Mouse (Mus musculus) forebrain, postnatal 0 days (tissue): ENCODE measurements around the gene H2-T22. TPM values are rescaled to one million over a fixed set of nuclear protein-coding genes. Genes with fewer than 3 reads are reported as not detected.

Source experiments
- ATAC-seq: fragments of 200-750 bp; cut with Nextera tagmentation; 2 replicates; pipeline ENCODE4 v1.8.0; 2017; ENCODE audit warnings: mild to moderate bottlenecking, moderate library complexity
- DNase-seq: peaks from one replicate; pipeline ENCODE4 v3.0.0-alpha.2; 2015
- H3K27ac ChIP-seq: fragments of 300-500 bp; sonication (generic); 2 replicates; pipeline ENCODE4 v1.5.1; 2014; ENCODE audit warnings: low read depth, mild to moderate bottlenecking, antibody characterized with exemption, low read length, moderate library complexity, mixed read lengths
- H3K27me3 ChIP-seq: fragments of 300-500 bp; sonication (generic); 2 replicates; pipeline ENCODE4 v1.6.1; 2014; ENCODE audit warnings: mild to moderate bottlenecking, low read length, mixed read lengths; ENCODE audit not compliant: insufficient read depth
- H3K36me3 ChIP-seq: fragments of 300-500 bp; sonication (generic); 2 replicates; pipeline ENCODE4 v1.6.1; 2014; ENCODE audit warnings: mild to moderate bottlenecking, moderate library complexity; ENCODE audit not compliant: insufficient read depth
- H3K4me1 ChIP-seq: fragments of 300-500 bp; sonication (generic); 2 replicates; pipeline ENCODE4 v1.6.1; 2014; ENCODE audit warnings: antibody characterized with exemption; ENCODE audit not compliant: insufficient read depth
- H3K4me2 ChIP-seq: fragments of 300-500 bp; sonication (generic); 2 replicates; pipeline ENCODE4 v1.6.1; 2014; ENCODE audit warnings: low read depth, mild to moderate bottlenecking, moderate library complexity
- H3K4me3 ChIP-seq: fragments of 300-500 bp; sonication (generic); 2 replicates; pipeline ENCODE4 v1.5.1; 2014; ENCODE audit warnings: low read depth, low read length, mixed read lengths
- H3K9ac ChIP-seq: fragments of 300-500 bp; sonication (generic); 2 replicates; pipeline ENCODE4 v1.6.1; 2014; ENCODE audit warnings: mild to moderate bottlenecking
- H3K9me3 ChIP-seq: fragments of 300-500 bp; sonication (generic); 2 replicates; pipeline ENCODE4 v1.6.1; 2016; ENCODE audit warnings: low read length
- CTCF ChIP-seq: sonication (generic); IDR thresholded peaks from 2 replicates; pipeline ENCODE4 v1.5.1; 2016; ENCODE audit warnings: antibody characterized with exemption, control low read depth, low read depth
- WGBS: fragments of 180-500 bp; shearing (Covaris S2); extraction: QIAGEN DNeasy Blood & Tissue Kit; methylation state at CpG from one replicate; pipeline ENCODE4 v1.1.7; 2014; 5-methylcytosine and 5-hydroxymethylcytosine counted together
- polyA plus RNA-seq: library from polyadenylated mRNA; unstranded; fragments of >200 nt; fragmentation: Nextera tagmentation; extraction: Ambion mirVana; gene quantifications from 2 replicates; pipeline ENCODE4 v1.2.1, GENCODE M21; 2015
- total RNA-seq: library from RNA; depleted of rRNA; stranded (reverse); fragments of >200 nt; gene quantifications from 2 replicates; pipeline ENCODE4 v1.2.3, GENCODE M21; 2014

Gene H2-T22
- total and polyA plus RNA-seq, 2 experiments from 2014 or later = 6.5 to 13.1 TPM

GRCm38 (mm10) chr17:36025197-36025596 is 17.4 kb downstream of the H2-T22 start:
- Histone ChIP-seq H3K4me1 (no peaks in the 10 kb centered on the region), H3K36me3 (no peaks in the 10 kb centered on the region), H3K4me3 (no peak overlapping the region), H3K27ac (no peak overlapping the region), H3K4me2 (no peak overlapping the region), H3K27me3 (no peaks in the 10 kb centered on the region), H3K9ac (no peak overlapping the region), H3K9me3 (no peaks in the 10 kb centered on the region)
- no peak for TF ChIP-seq CTCF
- WGBS = 58% methylated on average over 5 of the region's 5 CpGs
- DNase-seq (no peak), ATAC-seq (no peak)

DNA sequence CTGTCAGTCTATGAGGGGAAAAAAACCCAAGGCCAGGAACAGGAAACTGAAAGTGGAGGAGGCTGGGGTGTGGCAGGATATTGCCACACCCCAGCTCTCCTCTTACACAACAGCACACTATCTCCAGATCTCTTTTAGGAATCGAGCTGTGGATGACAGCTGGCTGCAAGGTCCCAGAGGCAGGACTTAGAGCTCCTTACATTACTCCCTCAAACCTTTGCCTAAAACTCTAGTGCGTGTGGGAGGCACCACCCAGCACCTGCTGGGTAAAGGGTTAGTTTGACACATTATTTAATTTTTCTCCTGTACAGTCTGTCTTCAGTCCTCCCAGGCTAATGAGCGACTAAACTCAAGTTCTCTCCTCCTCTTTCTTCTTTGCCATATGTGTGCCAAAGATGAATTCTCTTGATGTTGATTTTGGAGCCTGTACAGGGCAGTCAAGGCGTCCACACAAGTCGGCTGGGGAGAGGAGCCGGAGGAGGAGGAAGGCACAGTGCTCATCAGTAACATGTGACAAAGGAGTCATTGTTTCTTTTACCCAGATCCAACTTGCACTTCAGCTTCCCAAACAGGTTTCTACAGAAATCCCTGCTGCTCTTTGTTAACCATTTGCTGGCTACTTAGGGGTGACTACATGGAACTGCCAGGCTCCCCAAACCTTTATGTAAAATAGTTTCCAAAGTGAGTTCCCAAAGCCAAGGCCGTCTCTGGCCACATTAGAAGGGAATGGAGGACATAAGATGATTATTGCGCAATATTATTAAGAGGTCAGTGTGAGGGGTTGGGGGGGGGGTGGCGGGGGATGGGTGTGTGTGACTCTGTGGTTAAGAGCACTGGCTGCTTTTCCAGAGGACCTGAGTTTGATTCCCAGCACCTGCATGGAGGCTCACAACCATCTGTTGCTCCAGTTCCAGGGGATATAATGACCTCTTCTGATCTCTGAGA is 18.6 kb downstream of the H2-T22 start:
- Histone ChIP-seq H3K4me3 (no peak overlapping the region), H3K9ac (no peak overlapping the region), H3K27ac (no peak overlapping the region), H3K9me3 (no peaks in the 10 kb centered on the region), H3K4me2 (no peak overlapping the region), H3K27me3 (no peaks in the 10 kb centered on the region), H3K36me3 (no peaks in the 10 kb centered on the region), H3K4me1 (no peaks in the 10 kb centered on the region)
- DNase-seq (no peak), ATAC-seq (no peak)
- TF ChIP-seq CTCF = no peak
- 58% methylated on average over 9 of the region's 9 CpGs for WGBS

DNA sequence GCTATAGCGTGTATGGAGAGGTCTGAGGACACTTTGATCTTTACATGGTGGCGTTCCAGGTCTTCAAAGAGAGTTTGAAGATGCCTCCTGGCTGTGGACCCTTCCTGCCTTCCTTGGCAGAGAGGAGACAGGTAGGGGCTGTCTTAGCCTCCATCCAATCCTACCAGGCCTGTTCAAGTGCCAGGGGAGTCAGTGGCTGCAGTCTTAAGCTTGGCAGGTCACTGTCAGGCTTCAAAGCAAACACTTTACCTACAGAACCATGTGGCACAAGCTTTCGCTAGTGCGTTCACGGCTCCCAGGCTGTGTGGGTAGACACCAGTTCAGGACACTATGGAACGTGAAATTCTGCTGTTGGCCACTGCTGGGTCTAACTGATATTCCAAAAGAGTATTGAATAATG is 19.6 kb downstream of the H2-T22 start:
- no peak overlapping the region for H3K27ac ChIP-seq
- no peaks in the 10 kb centered on the region for H3K27me3 ChIP-seq
- 92% methylated on average over 6 of the region's 6 CpGs for WGBS
- no peak overlapping the region for H3K9ac ChIP-seq
- H3K36me3 ChIP-seq = no peaks in the 10 kb centered on the region
- no peaks in the 10 kb centered on the region for H3K9me3 ChIP-seq
- H3K4me3 ChIP-seq = no peak overlapping the region
- TF ChIP-seq CTCF = no peak
- no peaks in the 10 kb centered on the region for H3K4me1 ChIP-seq
- no peak overlapping the region for H3K4me2 ChIP-seq
- DNase-seq (no peak), ATAC-seq (no peak)

DNA sequence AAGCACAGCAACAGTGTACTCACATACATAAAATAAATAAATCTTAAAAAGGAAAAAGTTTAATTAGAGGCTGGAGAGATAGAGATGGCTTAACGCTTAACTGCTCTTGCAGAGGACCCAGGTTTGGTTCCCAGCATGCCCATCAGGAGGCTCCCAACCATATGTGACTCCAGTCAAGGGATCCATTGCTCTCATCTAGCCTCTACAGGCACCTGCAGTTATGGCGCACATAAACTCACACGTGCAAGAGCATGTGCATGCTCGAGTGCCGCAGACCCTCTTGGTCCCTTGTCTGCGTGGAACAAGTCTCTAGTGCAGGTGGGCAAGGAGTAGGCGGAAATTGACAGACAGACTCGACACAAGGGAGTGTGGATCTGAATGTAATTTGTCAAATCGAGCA is 20.4 kb downstream of the H2-T22 start:
- H3K9me3 ChIP-seq = no peaks in the 10 kb centered on the region
- H3K4me3 ChIP-seq = no peak overlapping the region
- no peaks in the 10 kb centered on the region for H3K4me1 ChIP-seq
- ATAC-seq (no peak), DNase-seq (no peak)
- no peak for TF ChIP-seq CTCF
- H3K27ac ChIP-seq = no peak overlapping the region
- WGBS = 93% methylated on average over 9 of the region's 9 CpGs
- H3K36me3 ChIP-seq = no peaks in the 10 kb centered on the region
- H3K9ac ChIP-seq = no peak overlapping the region
- no peaks in the 10 kb centered on the region for H3K27me3 ChIP-seq
- no peak overlapping the region for H3K4me2 ChIP-seq

- H3K9me3 ChIP-seq = no peaks in the 10 kb centered on the region
- DNase-seq = no peak
- no peak overlapping the region for H3K9ac ChIP-seq
- no peak overlapping the region for H3K27ac ChIP-seq
- no peak for TF ChIP-seq CTCF
- no peak overlapping the region for H3K4me3 ChIP-seq
- H3K4me2 ChIP-seq = no peak overlapping the region
- 95% methylated on average over 1 of the region's 1 CpGs for WGBS
- H3K4me1 ChIP-seq = no peaks in the 10 kb centered on the region
- no peak for ATAC-seq
- H3K36me3 ChIP-seq = no peaks in the 10 kb centered on the region
- no peaks in the 10 kb centered on the region for H3K27me3 ChIP-seq
Observed at GRCm38 (mm10) chr17:36021309-36021708, 21.2 kb downstream of the H2-T22 start.

DNA sequence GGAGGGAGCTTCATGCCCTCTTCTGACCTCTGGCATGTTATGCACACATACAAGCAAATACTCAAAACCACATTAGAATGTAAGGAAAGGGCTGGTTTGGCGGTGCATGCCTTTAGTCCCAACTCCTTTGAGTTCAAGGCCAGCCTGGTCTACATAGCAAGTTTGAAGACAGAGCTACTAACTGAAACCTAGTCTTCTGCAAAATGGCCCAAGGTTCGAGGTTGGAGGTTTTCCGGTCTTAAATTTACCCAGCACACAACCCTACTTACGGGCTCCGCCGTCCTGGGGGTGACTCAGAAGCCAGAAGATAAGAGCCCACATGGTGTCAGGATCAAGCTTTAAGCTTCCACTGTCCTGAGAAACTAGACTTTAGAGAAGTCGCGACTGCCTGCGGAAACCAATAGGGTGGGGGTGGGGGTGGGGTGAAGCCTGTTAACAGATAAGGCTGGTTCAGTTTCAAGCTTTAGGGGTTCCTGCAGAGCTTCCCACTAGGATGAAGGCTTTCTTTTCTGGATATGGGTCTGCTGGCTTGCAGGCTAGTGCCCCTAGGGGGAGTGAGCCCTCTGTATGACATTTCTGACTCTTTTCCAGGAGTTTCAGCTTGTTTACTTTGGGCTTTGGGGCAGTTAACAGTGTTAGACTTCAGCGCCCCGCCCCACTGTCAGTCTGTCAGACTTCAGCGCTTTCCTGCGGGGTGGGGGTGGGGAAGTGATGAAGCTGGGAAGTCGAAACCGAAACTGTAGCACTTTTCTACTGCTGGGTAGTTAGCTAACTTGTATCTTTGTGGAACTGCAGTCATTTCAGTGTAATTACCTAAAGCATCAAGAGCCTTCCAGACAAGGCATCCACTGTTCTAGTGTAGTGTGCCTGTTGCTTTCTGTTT is 22.1 kb downstream of the H2-T22 start, which contains the start of gene H2-T24:
TSS of gene H2-T24 (minus strand) at position 370 of the 883 bp plus-strand sequence.
- Histone ChIP-seq H3K4me1 (no peaks in the 10 kb centered on the region), H3K27me3 (no peaks in the 10 kb centered on the region), H3K9me3 (no peaks in the 10 kb centered on the region), H3K36me3 (peaks cover 4% of the 10 kb centered on the region; the same call in 1 of the 2 replicates), H3K27ac (no peak within 1 kb of the TSS), H3K4me3 (no peak within 1 kb of the TSS), H3K9ac (no peak within 1 kb of the TSS), H3K4me2 (no peak within 1 kb of the TSS)
- peak; percentile 10 for DNase-seq
- peak; percentile 41; the same call in 1 of the 2 replicates for TF ChIP-seq CTCF
- ATAC-seq = peak; percentile 38; the same call in 1 of the 2 replicates
- WGBS = 43% methylated on average over 15 of the region's 15 CpGs

GRCm38 (mm10) chr17:36019519-36019918 is 23.0 kb downstream of the H2-T22 start:
- no peaks in the 10 kb centered on the region for H3K27me3 ChIP-seq
- 68% methylated on average over 3 of the region's 3 CpGs for WGBS
- no peak for TF ChIP-seq CTCF
- no peaks in the 10 kb centered on the region for H3K4me1 ChIP-seq
- H3K36me3 ChIP-seq = peaks cover 13% of the 10 kb centered on the region
- no peak overlapping the region for H3K9ac ChIP-seq
- no peaks in the 10 kb centered on the region for H3K9me3 ChIP-seq
- ATAC-seq (no peak), DNase-seq (no peak)
- H3K4me2 ChIP-seq = no peak overlapping the region
- no peak overlapping the region for H3K4me3 ChIP-seq
- no peak overlapping the region for H3K27ac ChIP-seq
